Mouse (Mus musculus) kidney, postnatal 4 days (tissue): ENCODE data around the gene Oxnad1.
A peak's percentile ranks its signal among the peaks of the same experiment; 100 is the strongest.

Experiments
- DNase-seq, 2 experiments: peaks; one replicate each; pipeline ENCODE4 v3.0.0; 2021; ENCODE audit warnings: mixed read lengths in 2 of 2

Gene Oxnad1

DNA sequence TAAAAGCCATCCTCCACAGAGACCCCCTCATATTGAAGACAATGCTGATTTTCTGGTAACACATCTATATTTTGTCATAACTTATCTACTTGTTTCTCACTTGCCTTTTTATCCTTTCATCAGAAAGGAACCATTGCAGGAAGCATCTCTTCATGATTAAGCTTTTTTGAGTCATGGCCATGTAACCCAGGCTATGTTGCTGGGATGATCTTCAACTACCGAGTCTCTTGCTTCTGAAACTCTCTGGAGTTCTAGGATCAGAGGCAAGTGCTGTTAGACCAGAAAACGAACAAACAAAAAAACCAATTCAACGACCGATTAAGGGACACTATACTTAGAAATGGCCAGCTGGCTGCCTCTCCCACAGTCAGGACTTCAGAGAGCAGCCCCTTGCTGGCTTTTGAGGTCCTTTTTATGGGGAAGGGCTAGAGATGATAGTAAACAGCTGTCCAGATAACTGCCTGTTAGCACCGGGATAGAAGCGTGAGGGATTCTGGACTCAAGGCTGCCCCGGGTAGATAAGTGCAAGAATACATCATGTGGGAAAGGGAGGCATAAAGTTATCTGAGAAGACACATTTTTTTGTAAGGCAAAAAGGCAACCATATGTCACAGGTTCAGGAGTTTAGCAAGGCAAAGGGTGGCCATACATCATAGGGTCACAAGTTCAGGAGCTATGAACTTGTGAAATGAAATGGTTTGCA is 60.8 kb downstream of the Oxnad1 start:
- DNase-seq = peak; percentile 11 to 27

- no peak for DNase-seq
These were observed 61.4 kb downstream of the Oxnad1 start for GRCm38 (mm10) chr14:32146578-32146977.

DNA sequence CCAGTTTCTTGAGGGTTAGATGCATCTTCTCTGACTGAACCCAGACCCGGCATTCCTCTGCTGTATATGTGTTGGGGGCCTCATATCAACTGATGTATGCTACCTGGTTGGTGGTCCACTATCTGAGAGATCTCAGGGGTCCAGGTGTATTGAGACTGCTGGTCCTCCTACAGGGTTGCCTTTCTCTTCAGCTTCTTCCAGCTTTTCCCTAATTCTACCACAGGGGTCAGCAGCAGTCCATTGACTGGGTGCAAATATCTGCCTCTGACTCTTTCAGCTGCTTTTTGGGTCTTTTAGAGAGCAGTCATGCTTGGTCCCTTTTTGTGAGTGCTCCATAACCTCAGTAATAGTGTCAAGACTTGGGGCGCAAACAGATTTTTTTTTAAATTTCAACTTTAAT is 65.7 kb downstream of the Oxnad1 start:
- DNase-seq = no peak

DNA sequence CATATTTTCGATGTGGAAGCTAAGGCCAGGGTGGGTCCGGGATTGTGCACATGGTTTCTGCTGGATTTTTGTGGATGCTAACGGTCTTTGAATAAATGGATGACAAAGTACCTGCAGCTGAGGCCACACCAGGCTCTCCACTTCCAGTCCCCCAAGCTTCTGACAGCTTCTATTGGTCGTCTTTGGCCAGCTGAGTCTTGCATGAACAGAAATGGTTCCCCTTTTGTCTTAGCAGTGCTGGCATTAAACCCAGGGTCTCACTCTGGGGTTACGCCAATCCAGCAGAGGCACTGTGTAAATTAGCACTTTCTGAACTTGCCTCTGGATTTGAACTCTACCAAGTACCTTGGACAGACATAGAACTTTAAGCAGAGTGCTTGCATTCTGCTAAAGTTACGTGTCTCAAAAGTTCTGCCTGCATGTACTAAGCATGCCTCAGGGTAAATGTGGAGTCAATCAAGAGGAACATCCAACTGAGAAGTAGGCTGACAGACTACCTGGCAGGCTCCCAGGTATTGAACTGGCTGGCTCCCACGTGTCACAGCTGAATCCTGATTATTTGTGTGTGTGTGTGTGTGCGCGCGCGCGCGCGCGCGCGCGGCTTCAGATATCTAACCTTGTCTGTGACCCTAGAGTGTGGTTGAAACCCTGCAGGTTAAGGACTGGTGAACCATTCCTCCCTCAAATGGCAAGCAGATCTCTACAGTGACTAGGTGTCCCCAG is 67.2 kb downstream of the Oxnad1 start:
- no peak for DNase-seq
